Mouse (Mus musculus) liver, embryonic 14.5 days (tissue): ENCODE results near the gene Prkd1.

ENCODE experiments used
- CTCF ChIP-seq: IDR thresholded peaks from 2 replicates; pipeline ENCODE4 v1.5.1; 2016; ENCODE audit warnings: antibody characterized with exemption, low read depth, control low read depth
- EP300 ChIP-seq: IDR thresholded peaks from 2 replicates; pipeline ENCODE4 v1.6.1; 2016; ENCODE audit warnings: antibody characterized with exemption, low read depth

GRCm38 (mm10) chr12:50565198-50565597 lies 83.7 kb downstream of the Prkd1 start:
- no peak for TF ChIP-seq CTCF
- no peak for TF ChIP-seq EP300
